Mouse (Mus musculus) bone marrow, adult 2 months (tissue): ENCODE results near the gene Lmna. TPM values are rescaled to one million over a fixed set of nuclear protein-coding genes. Genes with fewer than 3 reads are reported as not detected.

ENCODE experiments used
- H3K27ac ChIP-seq: fragments of 200-500 bp; 2 replicates; pipeline ENCODE4 v1.5.1; 2012; ENCODE audit warnings: low read depth, mild to moderate bottlenecking, control low read depth, inconsistent platforms, low read length; ENCODE audit not compliant: control insufficient read depth, poor library complexity, insufficient read depth
- H3K4me1 ChIP-seq: fragments of 200-500 bp; 2 replicates; pipeline ENCODE4 v1.6.1; 2011; ENCODE audit warnings: low read length; ENCODE audit not compliant: control insufficient read depth, insufficient read depth
- H3K4me3 ChIP-seq: fragments of 200-500 bp; replicated peaks from 2 replicates; pipeline ENCODE3; 2011; ENCODE audit warnings: mild to moderate bottlenecking, low read depth, low read length, control low read depth; ENCODE audit not compliant: control insufficient read depth
- CTCF ChIP-seq: fragments of 200-500 bp; IDR thresholded peaks from 2 replicates; pipeline ENCODE4 v1.5.1; 2011; ENCODE audit warnings: low read length, control low read depth; ENCODE audit not compliant: control insufficient read depth, insufficient read depth
- POLR2A ChIP-seq: fragments of 200-500 bp; IDR thresholded peaks from 2 replicates; pipeline ENCODE4 v1.6.1; 2011; ENCODE audit warnings: low read depth, mild to moderate bottlenecking, control low read depth, low read length, borderline replicate concordance; ENCODE audit not compliant: control insufficient read depth
- WGBS: fragments of 180-500 bp; shearing (Covaris S2); methylation state at CpG from one replicate; pipeline ENCODE4 v1.1.7; 2018; 5-methylcytosine and 5-hydroxymethylcytosine counted together
- polyA plus RNA-seq: library from polyadenylated mRNA; stranded (reverse); fragments of >200 nt; gene quantifications from 2 replicates; pipeline ENCODE4 v1.2.4, GENCODE M21; 2011; ENCODE audit warnings: low replicate concordance; ENCODE audit not compliant: missing spikeins, insufficient read depth, insufficient read length

Gene Lmna
- polyA plus RNA-seq, 1 experiment, result 69.6 TPM

GRCm38 (mm10) chr3:88521156-88521555 lies 11.4 kb upstream of the Lmna start:
- H3K27ac ChIP-seq, result no peak overlapping the region
- WGBS, result 76% methylated on average over 6 of the region's 6 CpGs
- no peaks in the 10 kb centered on the region for H3K4me1 ChIP-seq
- no peak for TF ChIP-seq POLR2A
- TF ChIP-seq CTCF, result no peak
- no peak overlapping the region for H3K4me3 ChIP-seq

GRCm38 (mm10) chr3:88520078-88520477 lies 10.3 kb upstream of the Lmna start:
- TF ChIP-seq CTCF (no peak), POLR2A (no peak)
- no peaks in the 10 kb centered on the region for H3K4me1 ChIP-seq
- no peak overlapping the region for H3K27ac ChIP-seq
- no peak overlapping the region for H3K4me3 ChIP-seq
- WGBS, result 75% methylated on average over 2 of the region's 2 CpGs

- H3K4me1 ChIP-seq, result no peaks in the 10 kb centered on the region
- H3K4me3 ChIP-seq, result no peak overlapping the region
- WGBS, result 83% methylated on average over 4 of the region's 4 CpGs
- TF ChIP-seq CTCF (no peak), POLR2A (no peak)
- no peak overlapping the region for H3K27ac ChIP-seq
These were observed 8.7 kb upstream of the Lmna start for GRCm38 (mm10) chr3:88518411-88518810.

GRCm38 (mm10) chr3:88516407-88516806 lies 6.7 kb upstream of the Lmna start:
- peaks cover 1% of the 10 kb centered on the region; the same call in 1 of the 2 replicates for H3K4me1 ChIP-seq
- WGBS, result 88% methylated on average over 2 of the region's 2 CpGs
- H3K27ac ChIP-seq, result no peak overlapping the region
- TF ChIP-seq POLR2A (no peak), CTCF (no peak)
- no peak overlapping the region for H3K4me3 ChIP-seq

GRCm38 (mm10) chr3:88515095-88515386 lies 5.3 kb upstream of the Lmna start:
- WGBS, result 94% methylated on average over 2 of the region's 2 CpGs
- Histone ChIP-seq H3K4me1 (peaks cover 1% of the 10 kb centered on the region; the same call in 1 of the 2 replicates), H3K4me3 (no peak overlapping the region), H3K27ac (no peak overlapping the region)
- TF ChIP-seq POLR2A (no peak), CTCF (no peak)

- Histone ChIP-seq H3K4me1 (peaks cover 1% of the 10 kb centered on the region; the same call in 1 of the 2 replicates), H3K27ac (no peak overlapping the region), H3K4me3 (no peak overlapping the region)
- TF ChIP-seq CTCF, result no peak
- WGBS, result 61% methylated on average over 10 of the region's 10 CpGs
These were observed 4.7 kb upstream of the Lmna start for GRCm38 (mm10) chr3:88514231-88515094.

- H3K4me3 ChIP-seq, result no peak overlapping the region
- no peak for TF ChIP-seq POLR2A
- TF ChIP-seq CTCF, result no peak
- H3K4me1 ChIP-seq, result peaks cover 1% of the 10 kb centered on the region; the same call in 1 of the 2 replicates
- 32% methylated on average over 7 of the region's 7 CpGs for WGBS
- H3K27ac ChIP-seq, result no peak overlapping the region
These were observed 3.9 kb upstream of the Lmna start for GRCm38 (mm10) chr3:88513546-88514115.

GRCm38 (mm10) chr3:88512896-88513545 lies 3.3 kb upstream of the Lmna start:
- TF ChIP-seq POLR2A (no peak), CTCF (no peak)
- peaks cover 1% of the 10 kb centered on the region; the same call in 1 of the 2 replicates for H3K4me1 ChIP-seq
- H3K27ac ChIP-seq, result no peak overlapping the region
- H3K4me3 ChIP-seq, result no peak overlapping the region
- WGBS, result 28% methylated on average over 15 of the region's 15 CpGs
